Mouse (Mus musculus): Measurements from ENCODE around the gene Aamdc.
A peak's percentile ranks its signal among the peaks of the same experiment; 100 is the strongest.

The Aamdc gene

GRCm38 (mm10) chr7:97579067-97579975 is at the start of gene Aamdc, which contains the start of gene Rsf1:
Gene Aamdc (minus strand): TSS chr7:97579497.
Gene Rsf1 (plus strand): TSS chr7:97579889.
- TF ChIP-seq NANOG (IDR thresholded peaks at IDR 0.05; ENCODE audit: borderline replicate concordance, low read length), result no peak
- TF ChIP-seq POU5F1 (IDR thresholded peaks at IDR 0.05; ENCODE audit: borderline replicate concordance, low read length), result no peak
- no peak for TF ChIP-seq CTCF (conservative IDR thresholded peaks at IDR 0.05; ENCODE audit: low read length)
- Histone ChIP-seq H3K4me1 (replicated peaks; ENCODE audit: low read depth, low read length) (peaks cover 36% of the 10 kb centered on the region), H3K36me3 (ENCODE audit: insufficient read depth, low read length) (peaks cover 10% of the 10 kb centered on the region; the same call in 1 of the 2 replicates), H3K27me3 (ENCODE audit: insufficient read depth, low read length) (no peaks in the 10 kb centered on the region), H3K9me3 (ENCODE audit: low read length) (no peaks in the 10 kb centered on the region), H3K4me3 (replicated peaks; ENCODE audit: low read length) (peak within 1 kb of the TSS; percentile 100)

- Histone ChIP-seq H3K4me1 (replicated peaks; ENCODE audit: low read depth, low read length) (peaks cover 11% of the 10 kb centered on the region), H3K9me3 (ENCODE audit: low read length) (no peaks in the 10 kb centered on the region), H3K36me3 (ENCODE audit: insufficient read depth, low read length) (peaks cover 7% of the 10 kb centered on the region; the same call in 1 of the 2 replicates), H3K4me3 (replicated peaks; ENCODE audit: low read length) (no peak overlapping the region), H3K27me3 (ENCODE audit: insufficient read depth, low read length) (no peaks in the 10 kb centered on the region)
- TF ChIP-seq NANOG (IDR thresholded peaks at IDR 0.05; ENCODE audit: borderline replicate concordance, low read length) (no peak), CTCF (conservative IDR thresholded peaks at IDR 0.05; ENCODE audit: low read length) (no peak), POU5F1 (IDR thresholded peaks at IDR 0.05; ENCODE audit: borderline replicate concordance, low read length) (no peak)
Observed at GRCm38 (mm10) chr7:97623402-97623801, 44.1 kb upstream of the Aamdc start.

GRCm38 (mm10) chr7:97622676-97623075 is 43.4 kb upstream of the Aamdc start:
- Histone ChIP-seq H3K27me3 (ENCODE audit: insufficient read depth, low read length) (no peaks in the 10 kb centered on the region), H3K4me1 (replicated peaks; ENCODE audit: low read depth, low read length) (peaks cover 13% of the 10 kb centered on the region), H3K36me3 (ENCODE audit: insufficient read depth, low read length) (peaks cover 13% of the 10 kb centered on the region), H3K9me3 (ENCODE audit: low read length) (no peaks in the 10 kb centered on the region), H3K4me3 (replicated peaks; ENCODE audit: low read length) (no peak overlapping the region)
- TF ChIP-seq POU5F1 (IDR thresholded peaks at IDR 0.05; ENCODE audit: borderline replicate concordance, low read length) (no peak), NANOG (IDR thresholded peaks at IDR 0.05; ENCODE audit: borderline replicate concordance, low read length) (no peak), CTCF (conservative IDR thresholded peaks at IDR 0.05; ENCODE audit: low read length) (no peak)

- Histone ChIP-seq H3K9me3 (ENCODE audit: low read length) (no peaks in the 10 kb centered on the region), H3K4me1 (replicated peaks; ENCODE audit: low read depth, low read length) (peaks cover 10% of the 10 kb centered on the region), H3K4me3 (replicated peaks; ENCODE audit: low read length) (no peak overlapping the region), H3K36me3 (ENCODE audit: insufficient read depth, low read length) (peaks cover 19% of the 10 kb centered on the region), H3K27me3 (ENCODE audit: insufficient read depth, low read length) (no peaks in the 10 kb centered on the region)
- TF ChIP-seq POU5F1 (IDR thresholded peaks at IDR 0.05; ENCODE audit: borderline replicate concordance, low read length), result no peak
- TF ChIP-seq CTCF (conservative IDR thresholded peaks at IDR 0.05; ENCODE audit: low read length), result no peak
- no peak for TF ChIP-seq NANOG (IDR thresholded peaks at IDR 0.05; ENCODE audit: borderline replicate concordance, low read length)
Observed at GRCm38 (mm10) chr7:97621346-97621745, 42.0 kb upstream of the Aamdc start.

DNA sequence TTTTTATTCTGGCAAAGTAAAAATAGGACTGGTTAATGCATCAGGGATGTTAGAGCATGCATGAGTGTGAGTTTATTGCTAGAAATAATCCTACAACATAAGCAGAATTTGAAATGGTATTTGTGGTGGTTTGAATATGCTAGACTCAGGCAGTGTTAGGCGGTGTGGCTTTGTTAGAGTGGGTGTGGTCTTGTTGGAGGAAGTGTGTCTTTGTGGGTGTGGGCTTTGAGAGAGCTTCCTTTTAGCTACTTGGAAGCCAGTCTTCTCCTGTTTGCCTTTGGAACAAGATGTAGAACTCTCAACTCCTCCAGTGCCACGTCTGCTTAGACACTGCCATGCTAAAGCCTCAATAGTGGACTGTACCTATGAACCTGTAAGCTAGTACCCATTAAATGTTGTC is 19.3 kb upstream of the Aamdc start:
- no peaks in the 10 kb centered on the region for H3K27me3 ChIP-seq (ENCODE audit: insufficient read depth, low read length)
- TF ChIP-seq CTCF (conservative IDR thresholded peaks at IDR 0.05; ENCODE audit: low read length) (no peak), POU5F1 (IDR thresholded peaks at IDR 0.05; ENCODE audit: borderline replicate concordance, low read length) (no peak), NANOG (IDR thresholded peaks at IDR 0.05; ENCODE audit: borderline replicate concordance, low read length) (no peak)
- H3K36me3 ChIP-seq (ENCODE audit: insufficient read depth, low read length), result peaks cover 9% of the 10 kb centered on the region
- peaks cover 61% of the 10 kb centered on the region for H3K4me1 ChIP-seq (replicated peaks; ENCODE audit: low read depth, low read length)
- no peaks in the 10 kb centered on the region for H3K9me3 ChIP-seq (ENCODE audit: low read length)
- no peak overlapping the region for H3K4me3 ChIP-seq (replicated peaks; ENCODE audit: low read length)

- Histone ChIP-seq H3K4me3 (replicated peaks; ENCODE audit: low read length) (no peak overlapping the region), H3K4me1 (replicated peaks; ENCODE audit: low read depth, low read length) (peaks cover 82% of the 10 kb centered on the region), H3K9me3 (ENCODE audit: low read length) (no peaks in the 10 kb centered on the region), H3K27me3 (ENCODE audit: insufficient read depth, low read length) (no peaks in the 10 kb centered on the region), H3K36me3 (ENCODE audit: insufficient read depth, low read length) (peaks cover 24% of the 10 kb centered on the region)
- no peak for TF ChIP-seq POU5F1 (IDR thresholded peaks at IDR 0.05; ENCODE audit: borderline replicate concordance, low read length)
- no peak for TF ChIP-seq CTCF (conservative IDR thresholded peaks at IDR 0.05; ENCODE audit: low read length)
- no peak for TF ChIP-seq NANOG (IDR thresholded peaks at IDR 0.05; ENCODE audit: borderline replicate concordance, low read length)
Observed at GRCm38 (mm10) chr7:97593535-97593934, 14.2 kb upstream of the Aamdc start.

GRCm38 (mm10) chr7:97592396-97592795 is 13.1 kb upstream of the Aamdc start:
- H3K4me1 ChIP-seq (replicated peaks; ENCODE audit: low read depth, low read length), result peaks cover 81% of the 10 kb centered on the region
- H3K4me3 ChIP-seq (replicated peaks; ENCODE audit: low read length), result peak overlapping the region; percentile 52
- no peak for TF ChIP-seq NANOG (IDR thresholded peaks at IDR 0.05; ENCODE audit: borderline replicate concordance, low read length)
- no peak for TF ChIP-seq POU5F1 (IDR thresholded peaks at IDR 0.05; ENCODE audit: borderline replicate concordance, low read length)
- no peak for TF ChIP-seq CTCF (conservative IDR thresholded peaks at IDR 0.05; ENCODE audit: low read length)
- H3K27me3 ChIP-seq (ENCODE audit: insufficient read depth, low read length), result no peaks in the 10 kb centered on the region
- no peaks in the 10 kb centered on the region for H3K9me3 ChIP-seq (ENCODE audit: low read length)
- H3K36me3 ChIP-seq (ENCODE audit: insufficient read depth, low read length), result peaks cover 24% of the 10 kb centered on the region

DNA sequence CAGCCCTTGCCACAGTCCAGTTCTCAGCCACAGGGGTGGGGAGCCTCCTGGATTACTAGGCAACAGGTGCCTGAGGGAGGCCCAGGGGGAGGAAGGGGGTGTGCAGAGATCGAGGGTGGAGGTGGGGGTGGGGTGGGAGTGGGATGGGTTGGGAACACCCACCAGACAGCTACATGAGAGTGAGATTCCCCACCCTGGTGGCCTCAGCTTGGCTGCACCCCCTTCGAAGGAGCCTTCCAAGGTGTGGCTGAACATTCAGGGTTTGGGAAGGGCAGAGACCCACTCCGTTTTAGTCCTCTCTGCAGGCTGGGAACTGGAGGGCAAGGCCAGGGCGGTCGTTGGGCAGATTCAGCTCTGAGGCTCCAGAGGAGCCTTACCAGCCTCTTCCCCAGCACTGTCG is 12.0 kb upstream of the Aamdc start:
- H3K4me1 ChIP-seq (replicated peaks; ENCODE audit: low read depth, low read length), result peaks cover 78% of the 10 kb centered on the region
- H3K4me3 ChIP-seq (replicated peaks; ENCODE audit: low read length), result peak overlapping the region; percentile 52
- TF ChIP-seq POU5F1 (IDR thresholded peaks at IDR 0.05; ENCODE audit: borderline replicate concordance, low read length), result no peak
- TF ChIP-seq CTCF (conservative IDR thresholded peaks at IDR 0.05; ENCODE audit: low read length), result no peak
- TF ChIP-seq NANOG (IDR thresholded peaks at IDR 0.05; ENCODE audit: borderline replicate concordance, low read length), result no peak
- no peaks in the 10 kb centered on the region for H3K27me3 ChIP-seq (ENCODE audit: insufficient read depth, low read length)
- H3K9me3 ChIP-seq (ENCODE audit: low read length), result no peaks in the 10 kb centered on the region
- H3K36me3 ChIP-seq (ENCODE audit: insufficient read depth, low read length), result peaks cover 24% of the 10 kb centered on the region
